In the genomic region with DNA sequence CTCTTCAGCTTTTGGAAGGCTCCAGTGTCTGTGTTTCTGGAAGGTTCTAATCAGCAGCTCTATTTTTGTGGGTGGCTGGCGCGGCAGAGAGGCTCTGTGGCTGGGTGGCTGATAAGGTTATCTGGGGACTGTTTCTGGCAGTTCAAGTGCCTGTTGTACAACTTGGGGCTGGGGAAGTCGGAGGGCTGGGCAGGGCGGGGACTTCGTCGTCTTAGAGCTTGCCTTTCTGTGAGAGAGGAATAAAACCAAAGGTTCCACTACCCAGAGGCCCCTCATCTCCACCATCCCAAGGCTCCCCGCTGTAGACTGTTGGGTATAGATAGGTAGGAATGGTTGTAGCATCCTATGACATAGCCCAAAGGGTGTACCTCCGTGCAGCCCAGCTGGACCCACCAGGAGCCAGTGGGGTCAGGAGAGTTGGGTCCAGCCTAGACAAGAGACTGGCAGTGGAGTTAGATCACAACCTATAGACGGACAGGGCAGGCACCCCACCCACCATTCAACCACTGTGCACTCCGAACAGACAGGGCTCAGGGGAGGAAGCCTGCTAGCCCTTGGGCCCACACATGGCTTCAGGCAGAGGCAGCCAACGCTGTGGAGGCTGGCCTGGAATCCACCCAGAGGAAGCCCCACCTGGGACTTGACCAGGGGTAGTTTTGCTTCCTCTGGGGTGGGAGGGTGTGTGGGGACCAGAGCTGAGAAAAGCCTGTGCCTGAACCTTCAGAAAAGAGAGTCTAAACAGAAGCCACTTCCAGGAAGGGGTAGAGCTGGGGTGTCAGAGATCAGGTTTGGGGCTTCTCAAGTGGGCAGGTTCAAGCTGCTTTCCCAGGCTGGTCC, we compare ENCODE assay signal across 8 mouse cellular contexts.
DNase-seq lines count a peak whose midpoint lies in the region; ATAC-seq and TF ChIP-seq lines count a peak whose summit lies in the region.

No protein-coding gene starts in this region.

- no peaks in the 10 kb centered on the region for H3K27me3 ChIP-seq in forebrain, embryonic 10.5 days (ENCODE audit: poor library complexity, severe bottlenecking)
- H3K27me3 ChIP-seq in forebrain, embryonic 14.5 days (replicated peaks; ENCODE audit: control insufficient read depth, insufficient read depth, low read length): no peaks in the 10 kb centered on the region
- H3K27me3 ChIP-seq in Patski: no peaks in the 10 kb centered on the region
- H3K27me3 ChIP-seq in heart, embryonic 16.5 days (ENCODE audit: control insufficient read depth, insufficient read depth, low read length): no peaks in the 10 kb centered on the region
- no peaks in the 10 kb centered on the region for H3K27me3 ChIP-seq in kidney, embryonic 16.5 days (ENCODE audit: insufficient read depth, low read length)

- no peaks in the 10 kb centered on the region for H3K36me3 ChIP-seq in forebrain, embryonic 10.5 days (replicated peaks)
- H3K36me3 ChIP-seq in forebrain, embryonic 14.5 days (ENCODE audit: control insufficient read depth, insufficient read depth, low read length): no peaks in the 10 kb centered on the region
- no peaks in the 10 kb centered on the region for H3K36me3 ChIP-seq in heart, embryonic 16.5 days (ENCODE audit: control insufficient read depth, insufficient read depth)
- no peaks in the 10 kb centered on the region for H3K36me3 ChIP-seq in kidney, embryonic 16.5 days (ENCODE audit: insufficient read depth, low read length)

- H3K27ac ChIP-seq in forebrain, embryonic 10.5 days: peak overlapping the region; percentile 71
- H3K27ac ChIP-seq in forebrain, embryonic 14.5 days (ENCODE audit: low read depth, low read length): no peak overlapping the region
- peak overlapping the region; percentile 95 for H3K27ac ChIP-seq in heart, embryonic 16.5 days (ENCODE audit: low read length)
- no peak overlapping the region for H3K27ac ChIP-seq in kidney, embryonic 16.5 days (ENCODE audit: low read length)

- in situ Hi-C loops in Patski (cut with MboI; ENCODE audit: low pct_unique_long_range_greater_than_20kb): no loop called here

- CTCF ChIA-PET in Patski (lab: Charles Lee): no interaction called here

- no peak overlapping the region for H3K4me2 ChIP-seq in forebrain, embryonic 14.5 days (ENCODE audit: low read length)
- H3K4me2 ChIP-seq in heart, embryonic 16.5 days (ENCODE audit: low read depth, low read length): peak overlapping the region; percentile 24
- no peak overlapping the region for H3K4me2 ChIP-seq in kidney, embryonic 16.5 days (replicated peaks; ENCODE audit: low read depth, low read length)

- H3K4me1 ChIP-seq in forebrain, embryonic 10.5 days: peaks cover 29% of the 10 kb centered on the region
- no peaks in the 10 kb centered on the region for H3K4me1 ChIP-seq in forebrain, embryonic 14.5 days (ENCODE audit: control insufficient read depth, insufficient read depth, low read length)
- H3K4me1 ChIP-seq in heart, embryonic 16.5 days (ENCODE audit: control insufficient read depth, insufficient read depth, low read length): peaks cover 55% of the 10 kb centered on the region
- H3K4me1 ChIP-seq in kidney, embryonic 16.5 days (ENCODE audit: insufficient read depth, low read length): peaks cover 15% of the 10 kb centered on the region; the same call in 1 of the 2 replicates

- no peak for ATAC-seq in forebrain, embryonic 14.5 days
- peak; percentile 17 for ATAC-seq in Patski
- ATAC-seq in heart, embryonic 16.5 days (replicated peaks; ENCODE audit: extremely low read depth, insufficient read depth, low FRiP score): peak; percentile 83
- no peak; the same call in 1 of the 2 replicates for ATAC-seq in kidney, embryonic 16.5 days (ENCODE audit: low FRiP score, low TSS enrichment)

- H3K9ac ChIP-seq in forebrain, embryonic 14.5 days (ENCODE audit: low read length): no peak overlapping the region
- H3K9ac ChIP-seq in heart, embryonic 16.5 days (ENCODE audit: low read length): peak overlapping the region; percentile 57; the same call in 1 of the 2 replicates
- H3K9ac ChIP-seq in kidney, embryonic 16.5 days (replicated peaks; ENCODE audit: low read length): no peak overlapping the region

- DNase-seq in forebrain, embryonic 10.5 days (ENCODE audit: extremely low spot score, low spot score): no peak
- no peak for DNase-seq in forebrain, embryonic 14.5 days (ENCODE audit: low spot score)
- DNase-seq in Patski (ENCODE audit: low read depth, low spot score): no peak
- peak; percentile 30 for DNase-seq in naive thymus-derived CD4-positive, alpha-beta T cell, adult 2 months (ENCODE audit: low read depth)
- no peak for DNase-seq in kidney, adult 18-20 months
- DNase-seq in gastrocnemius, postnatal 14 days: no peak

- H3K9me3 ChIP-seq in forebrain, embryonic 10.5 days: no peaks in the 10 kb centered on the region
- H3K9me3 ChIP-seq in forebrain, embryonic 14.5 days (replicated peaks; ENCODE audit: control insufficient read depth, low read length): no peaks in the 10 kb centered on the region
- no peaks in the 10 kb centered on the region for H3K9me3 ChIP-seq in heart, embryonic 16.5 days (replicated peaks; ENCODE audit: control insufficient read depth, low read length)
- H3K9me3 ChIP-seq in kidney, embryonic 16.5 days (ENCODE audit: low read length): no peaks in the 10 kb centered on the region

- no peak for TF ChIP-seq CTCF in Patski (IDR thresholded peaks at IDR 0.05)

- POLR2A ChIA-PET in Patski (lab: Charles Lee): no interaction called here

- intact Hi-C loops in gastrocnemius, postnatal 14 days (cut with DNase I; ENCODE audit: low total_unique reads): no loop called here

- H3K4me3 ChIP-seq in forebrain, embryonic 10.5 days: no peak overlapping the region
- H3K4me3 ChIP-seq in forebrain, embryonic 14.5 days (ENCODE audit: low read depth, low read length): no peak overlapping the region
- no peak overlapping the region for H3K4me3 ChIP-seq in heart, embryonic 16.5 days (ENCODE audit: low read length)
- H3K4me3 ChIP-seq in kidney, embryonic 16.5 days (ENCODE audit: low read length): no peak overlapping the region

- WGBS in forebrain, embryonic 10.5 days: 86% methylated on average over 11 of the region's 11 CpGs
- WGBS in forebrain, embryonic 14.5 days: 86% methylated on average over 11 of the region's 11 CpGs
- WGBS in heart, embryonic 16.5 days: 17% methylated on average over 11 of the region's 11 CpGs
- WGBS in kidney, embryonic 16.5 days: 81% methylated on average over 11 of the region's 11 CpGs

Comparison
In these comparisons a context has a peak if more than half of its experiments do, and no peak if none do; other contexts are left out.
1. H3K27ac ChIP-seq: peak in forebrain, embryonic 10.5 days (single experiment) and heart, embryonic 16.5 days (single experiment); none in forebrain, embryonic 14.5 days (single experiment) and kidney, embryonic 16.5 days (single experiment).
2. ATAC-seq: peak in Patski (single experiment) and heart, embryonic 16.5 days (single experiment); none in forebrain, embryonic 14.5 days (single experiment) and kidney, embryonic 16.5 days (single experiment).